13 mouse cellular contexts compared by ENCODE assay signal in the genomic region with DNA sequence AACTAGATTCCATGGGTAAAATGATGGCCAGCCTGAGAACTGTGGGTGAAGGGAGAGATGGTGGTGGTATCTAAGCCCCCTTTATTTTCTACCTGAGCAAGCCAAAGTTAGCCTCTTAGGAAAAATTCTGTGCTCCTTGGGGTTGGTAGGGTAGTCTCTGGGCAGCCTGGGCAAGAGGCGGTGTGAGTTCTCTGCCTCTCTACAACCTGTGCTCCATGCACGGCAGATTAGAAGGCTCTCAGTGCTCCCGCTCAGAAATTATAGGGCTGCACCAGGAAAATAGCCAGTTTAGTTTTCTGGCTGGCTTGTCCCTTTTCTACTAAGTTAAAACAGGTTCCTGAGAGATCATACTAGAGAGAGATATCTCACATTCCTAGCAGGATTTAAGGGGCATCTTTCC. TPM values are rescaled to one million over a fixed set of nuclear protein-coding genes. Genes with fewer than 3 reads are reported as not detected.
A peak's percentile ranks its signal among the peaks of the same experiment; 100 is the strongest.
DNase-seq lines count a peak whose midpoint lies in the region; ATAC-seq and TF ChIP-seq lines count a peak whose summit lies in the region.
"Had no signal": no experiment of that assay in that cellular context is flagged by ENCODE, and none has a peak within 500 bp of the region (broad histone marks: within the 10 kb centered on the region; RNA-seq: fewer than 3 reads in every experiment).

No protein-coding gene starts in this region.

- H3K4me3 ChIP-seq in kidney, embryonic 14.5 days (ENCODE audit: low read length), result no peak overlapping the region
- H3K4me3 ChIP-seq in forebrain, embryonic 13.5 days, result peak overlapping the region; percentile 31
- H3K4me3 ChIP-seq in hindbrain, embryonic 13.5 days, result peak overlapping the region; percentile 34
- H3K4me3 ChIP-seq in midbrain, embryonic 16.5 days (ENCODE audit: low read depth, low read length), result no peak overlapping the region; the same call in 1 of the 2 replicates
- no peak overlapping the region for H3K4me3 ChIP-seq in layer of hippocampus, adult 2 months
- H3K4me3 ChIP-seq: liver, embryonic 12.5 days had no signal

- no peak for DNase-seq in kidney, postnatal 10 days
- DNase-seq in right cerebral cortex, adult 18-20 months, result no peak
- DNase-seq in layer of hippocampus, adult 2 months (ENCODE audit: low spot score in 2 of 2), result no peak
- DNase-seq: cerebellum, adult 11 months; heart, adult 18-20 months had no signal

- TF ChIP-seq CTCF in layer of hippocampus, adult 2 months (conservative IDR thresholded peaks at IDR 0.05), result no peak

- H3K27me3 ChIP-seq in kidney, embryonic 14.5 days (ENCODE audit: control insufficient read depth, insufficient read depth, low read length), result peaks cover 5% of the 10 kb centered on the region; the same call in 1 of the 2 replicates
- H3K27me3 ChIP-seq in forebrain, embryonic 13.5 days, result peaks cover 97% of the 10 kb centered on the region
- H3K27me3 ChIP-seq in hindbrain, embryonic 13.5 days, result peaks cover 96% of the 10 kb centered on the region
- peaks cover 59% of the 10 kb centered on the region for H3K27me3 ChIP-seq in midbrain, embryonic 16.5 days (ENCODE audit: control insufficient read depth, insufficient read depth, low read depth, low read length)

- peaks cover 21% of the 10 kb centered on the region for H3K4me1 ChIP-seq in kidney, embryonic 14.5 days (ENCODE audit: control insufficient read depth, insufficient read depth, low read length)
- H3K4me1 ChIP-seq in forebrain, embryonic 13.5 days, result peaks cover 31% of the 10 kb centered on the region
- H3K4me1 ChIP-seq in hindbrain, embryonic 13.5 days (replicated peaks), result peaks cover 50% of the 10 kb centered on the region
- peaks cover 6% of the 10 kb centered on the region for H3K4me1 ChIP-seq in midbrain, embryonic 16.5 days (ENCODE audit: control insufficient read depth, insufficient read depth, low read length)
- H3K4me1 ChIP-seq: liver, embryonic 12.5 days had no signal

- WGBS in kidney, embryonic 14.5 days, result 59% methylated on average over 3 of the region's 3 CpGs
- 22% methylated on average over 3 of the region's 3 CpGs for WGBS in forebrain, embryonic 13.5 days
- WGBS in hindbrain, embryonic 13.5 days, result 15% methylated on average over 3 of the region's 3 CpGs
- 33% methylated on average over 3 of the region's 3 CpGs for WGBS in midbrain, embryonic 16.5 days

- no peaks in the 10 kb centered on the region for H3K9me3 ChIP-seq in kidney, embryonic 14.5 days (ENCODE audit: control insufficient read depth, low read length)
- no peaks in the 10 kb centered on the region for H3K9me3 ChIP-seq in forebrain, embryonic 13.5 days (replicated peaks)
- H3K9me3 ChIP-seq in hindbrain, embryonic 13.5 days, result no peaks in the 10 kb centered on the region
- no peaks in the 10 kb centered on the region for H3K9me3 ChIP-seq in midbrain, embryonic 16.5 days (replicated peaks; ENCODE audit: control insufficient read depth, low read length, poor library complexity, severe bottlenecking)
- H3K9me3 ChIP-seq: liver, embryonic 12.5 days had no signal

- peaks cover 2% of the 10 kb centered on the region; the same call in 1 of the 2 replicates for H3K36me3 ChIP-seq in kidney, embryonic 14.5 days (ENCODE audit: control insufficient read depth, insufficient read depth, low read length)
- no peaks in the 10 kb centered on the region for H3K36me3 ChIP-seq in forebrain, embryonic 13.5 days (ENCODE audit: poor library complexity, severe bottlenecking)
- no peaks in the 10 kb centered on the region for H3K36me3 ChIP-seq in hindbrain, embryonic 13.5 days
- no peaks in the 10 kb centered on the region for H3K36me3 ChIP-seq in midbrain, embryonic 16.5 days (ENCODE audit: control insufficient read depth, insufficient read depth, low read length)
- H3K36me3 ChIP-seq: liver, embryonic 12.5 days had no signal

- no peak overlapping the region for H3K27ac ChIP-seq in kidney, embryonic 14.5 days (ENCODE audit: low read depth, low read length)
- peak overlapping the region; percentile 85 for H3K27ac ChIP-seq in forebrain, embryonic 13.5 days
- peak overlapping the region; percentile 76; the same call in 1 of the 2 replicates for H3K27ac ChIP-seq in hindbrain, embryonic 13.5 days
- H3K27ac ChIP-seq in midbrain, embryonic 16.5 days (ENCODE audit: low read length), result peak overlapping the region; percentile 48; the same call in 1 of the 2 replicates
- no peak overlapping the region for H3K27ac ChIP-seq in layer of hippocampus, adult 2 months
- H3K27ac ChIP-seq: liver, embryonic 12.5 days had no signal

- peak overlapping the region; percentile 13; the same call in 1 of the 2 replicates for H3K9ac ChIP-seq in kidney, embryonic 14.5 days (ENCODE audit: low read depth, low read length)
- peak overlapping the region; percentile 43 for H3K9ac ChIP-seq in forebrain, embryonic 13.5 days
- peak overlapping the region; percentile 10; the same call in 1 of the 2 replicates for H3K9ac ChIP-seq in hindbrain, embryonic 13.5 days
- no peak overlapping the region for H3K9ac ChIP-seq in midbrain, embryonic 16.5 days (ENCODE audit: low read depth, low read length)
- H3K9ac ChIP-seq: liver, embryonic 12.5 days had no signal

- H3K4me2 ChIP-seq in kidney, embryonic 14.5 days (replicated peaks; ENCODE audit: low read depth, low read length), result peak overlapping the region; percentile 8; the same call in 1 of the 2 replicates
- peak overlapping the region; percentile 44 for H3K4me2 ChIP-seq in forebrain, embryonic 13.5 days
- peak overlapping the region; percentile 49; the same call in 1 of the 2 replicates for H3K4me2 ChIP-seq in hindbrain, embryonic 13.5 days
- H3K4me2 ChIP-seq in midbrain, embryonic 16.5 days (ENCODE audit: low read length), result peak overlapping the region; percentile 6; the same call in 1 of the 2 replicates
- H3K4me2 ChIP-seq: liver, embryonic 12.5 days had no signal

- no peak for ATAC-seq in kidney, embryonic 14.5 days (ENCODE audit: low FRiP score, low TSS enrichment)
- ATAC-seq in forebrain, embryonic 13.5 days, result no peak
- no peak for ATAC-seq in hindbrain, embryonic 13.5 days (ENCODE audit: low FRiP score)
- ATAC-seq in midbrain, embryonic 16.5 days, result no peak
- ATAC-seq: intestine, embryonic 16.5 days; liver, embryonic 12.5 days had no signal

RNA-seq across cellular contexts. Expression of gene Nr2f2, which starts 30.4 kb away (rescaled TPM):
- polyA plus RNA-seq in kidney, embryonic 14.5 days (2014; fragmentation: Nextera tagmentation; extraction: Ambion mirVana), result 310 and 320 TPM in 2 replicates
- 97.9 and 132 TPM in 2 replicates for polyA plus RNA-seq in forebrain, embryonic 13.5 days (2015; fragmentation: Nextera tagmentation; extraction: Ambion mirVana)
- polyA plus RNA-seq in hindbrain, embryonic 13.5 days (2015; fragmentation: Nextera tagmentation; extraction: Ambion mirVana), result 118 and 134 TPM in 2 replicates
- polyA plus RNA-seq in midbrain, embryonic 16.5 days (2015; fragmentation: Nextera tagmentation; extraction: Ambion mirVana), result 78.0 and 102 TPM in 2 replicates
- 10 to 100 TPM; 35.8 to 48.5 TPM for total RNA-seq in layer of hippocampus, adult 2 months (2021)
- total RNA-seq: common myeloid progenitor, adult 5-6 weeks; MEL had no signal

Comparison
In these comparisons a context has a peak if more than half of its experiments do, and no peak if none do; other contexts are left out.
1. H3K27ac ChIP-seq: peak in forebrain, embryonic 13.5 days (single experiment), hindbrain, embryonic 13.5 days (single experiment) and midbrain, embryonic 16.5 days (single experiment); none in kidney, embryonic 14.5 days (single experiment) and layer of hippocampus, adult 2 months (single experiment).
2. H3K4me3 ChIP-seq: peak in forebrain, embryonic 13.5 days (single experiment) and hindbrain, embryonic 13.5 days (single experiment); none in kidney, embryonic 14.5 days (single experiment), midbrain, embryonic 16.5 days (single experiment) and layer of hippocampus, adult 2 months (single experiment).
3. Peak in every context shown above with its lines, with median percentiles within 50 percentile points of each other: H3K4me2 ChIP-seq.